Comparison of ENCODE assay signal across 22 mouse cellular contexts in the genomic region with DNA sequence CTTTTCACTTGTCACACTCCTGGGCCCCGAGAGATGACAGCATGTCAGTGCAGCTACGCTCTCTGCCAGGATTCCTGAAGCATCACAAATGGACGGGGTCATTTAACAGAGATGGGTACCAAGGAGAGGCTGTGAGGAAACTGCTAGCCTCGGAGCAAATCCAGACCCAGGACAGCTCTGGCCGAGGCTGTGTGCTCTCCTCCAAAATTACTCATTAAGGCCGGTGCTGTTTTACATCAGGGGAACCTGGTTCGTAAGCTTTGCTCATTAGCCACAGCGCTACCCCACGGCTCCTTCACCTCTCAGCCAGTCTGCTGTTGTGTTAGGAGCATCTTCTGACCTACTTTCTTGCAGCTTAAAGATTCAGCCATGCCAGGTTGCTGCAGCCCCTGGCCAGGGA.
A peak's percentile ranks its signal among the peaks of the same experiment; 100 is the strongest.
DNase-seq lines count a peak whose midpoint lies in the region; ATAC-seq and TF ChIP-seq lines count a peak whose summit lies in the region.
"Had no signal": no experiment of that assay in that cellular context is flagged by ENCODE, and none has a peak within 500 bp of the region (broad histone marks: within the 10 kb centered on the region; RNA-seq: fewer than 3 reads in every experiment).

No protein-coding gene starts in this region.

- H3K36me3 ChIP-seq in midbrain, embryonic 12.5 days: no peaks in the 10 kb centered on the region
- H3K36me3 ChIP-seq in midbrain, embryonic 10.5 days: no peaks in the 10 kb centered on the region
- no peaks in the 10 kb centered on the region for H3K36me3 ChIP-seq in hindbrain, embryonic 15.5 days
- H3K36me3 ChIP-seq in limb, embryonic 10.5 days: no peaks in the 10 kb centered on the region
- H3K36me3 ChIP-seq: embryonic facial prominence, embryonic 10.5 days; limb, embryonic 15.5 days had no signal

- no peaks in the 10 kb centered on the region for H3K9me3 ChIP-seq in midbrain, embryonic 12.5 days
- H3K9me3 ChIP-seq in midbrain, embryonic 10.5 days (replicated peaks): no peaks in the 10 kb centered on the region
- H3K9me3 ChIP-seq in hindbrain, embryonic 15.5 days: no peaks in the 10 kb centered on the region
- no peaks in the 10 kb centered on the region for H3K9me3 ChIP-seq in limb, embryonic 10.5 days (replicated peaks)
- H3K9me3 ChIP-seq: embryonic facial prominence, embryonic 10.5 days; limb, embryonic 15.5 days had no signal

- H3K4me3 ChIP-seq in midbrain, embryonic 12.5 days: no peak overlapping the region
- H3K4me3 ChIP-seq in midbrain, embryonic 10.5 days: no peak overlapping the region
- H3K4me3 ChIP-seq in cerebellum, adult 2 months (replicated peaks; ENCODE audit: insufficient read depth, low read depth, low read length): no peak overlapping the region
- H3K4me3 ChIP-seq in hindbrain, embryonic 15.5 days: no peak overlapping the region
- H3K4me3 ChIP-seq in limb, embryonic 10.5 days: no peak overlapping the region
- H3K4me3 ChIP-seq: embryonic facial prominence, embryonic 10.5 days; erythroblast, embryonic 14.5 days; heart, adult 2 months; limb, embryonic 15.5 days had no signal

- no peak for ATAC-seq in midbrain, embryonic 12.5 days (ENCODE audit: low FRiP score, low read depth)
- no peak for ATAC-seq in hindbrain, embryonic 15.5 days (ENCODE audit: low FRiP score, low read depth)
- ATAC-seq: forebrain, embryonic 16.5 days; intestine, embryonic 16.5 days had no signal

- peak overlapping the region; percentile 39; the same call in 1 of the 2 replicates for H3K27ac ChIP-seq in midbrain, embryonic 12.5 days (replicated peaks)
- H3K27ac ChIP-seq in midbrain, embryonic 10.5 days (replicated peaks): no peak overlapping the region
- no peak overlapping the region for H3K27ac ChIP-seq in cerebellum, adult 2 months (ENCODE audit: insufficient read depth, low read length)
- peak overlapping the region; percentile 60 for H3K27ac ChIP-seq in hindbrain, embryonic 15.5 days (replicated peaks)
- H3K27ac ChIP-seq in limb, embryonic 10.5 days: no peak overlapping the region
- H3K27ac ChIP-seq: embryonic facial prominence, embryonic 10.5 days; heart, adult 2 months; limb, embryonic 15.5 days had no signal

- no peak for DNase-seq in midbrain, embryonic 10.5 days (ENCODE audit: low spot score)
- DNase-seq in cerebellum, adult 2 months: peak; percentile 32 to 41
- peak; percentile 48 for DNase-seq in retina, embryonic 14.5 days (ENCODE audit: low spot score)
- DNase-seq in limb, embryonic 10.5 days (ENCODE audit: low spot score): no peak
- no peak for DNase-seq in embryo, embryonic 9.5 days (ENCODE audit: extremely low spot score)
- DNase-seq in kidney, adult 9 months: no peak
- DNase-seq: adrenal gland, adult 8-10 months; gastrocnemius, postnatal 10 days; heart, adult 2 months; heart, postnatal 10 days; kidney, postnatal 10 days; layer of hippocampus, adult 9-11 months; lung, adult 18-20 months; lung, postnatal 4 days; right cerebral cortex, postnatal 25 days had no signal

- no peak for TF ChIP-seq CTCF in cerebellum, adult 2 months (IDR thresholded peaks at IDR 0.05; ENCODE audit: borderline replicate concordance, insufficient read depth, low read depth, low read length)

- no peak for TF ChIP-seq POLR2A in cerebellum, adult 2 months (IDR thresholded peaks at IDR 0.05; ENCODE audit: borderline replicate concordance, insufficient read depth, low read length)

- 69% methylated on average over 9 of the region's 9 CpGs for WGBS in midbrain, embryonic 12.5 days
- 84% methylated on average over 9 of the region's 9 CpGs for WGBS in midbrain, embryonic 10.5 days
- 20% methylated on average over 9 of the region's 9 CpGs for WGBS in cerebellum, adult 2 months
- 50% methylated on average over 9 of the region's 9 CpGs for WGBS in hindbrain, embryonic 15.5 days
- 74% methylated on average over 9 of the region's 9 CpGs for WGBS in limb, embryonic 10.5 days

- no peak overlapping the region for H3K4me2 ChIP-seq in midbrain, embryonic 12.5 days (replicated peaks)
- H3K4me2 ChIP-seq in hindbrain, embryonic 15.5 days: no peak overlapping the region
- H3K4me2 ChIP-seq: limb, embryonic 15.5 days had no signal

- no peaks in the 10 kb centered on the region for H3K27me3 ChIP-seq in midbrain, embryonic 12.5 days
- no peaks in the 10 kb centered on the region for H3K27me3 ChIP-seq in midbrain, embryonic 10.5 days (ENCODE audit: low read depth, poor library complexity, severe bottlenecking)
- H3K27me3 ChIP-seq in cerebellum, adult 2 months (ENCODE audit: control insufficient read depth, insufficient read depth, low read length): no peaks in the 10 kb centered on the region
- no peaks in the 10 kb centered on the region for H3K27me3 ChIP-seq in hindbrain, embryonic 15.5 days
- no peaks in the 10 kb centered on the region for H3K27me3 ChIP-seq in limb, embryonic 10.5 days (ENCODE audit: low read depth, poor library complexity, severe bottlenecking)
- H3K27me3 ChIP-seq: limb, embryonic 15.5 days had no signal

- no peak overlapping the region for H3K9ac ChIP-seq in midbrain, embryonic 12.5 days (replicated peaks)
- H3K9ac ChIP-seq in hindbrain, embryonic 15.5 days: no peak overlapping the region
- H3K9ac ChIP-seq: limb, embryonic 15.5 days had no signal

- H3K4me1 ChIP-seq in midbrain, embryonic 12.5 days: peaks cover 17% of the 10 kb centered on the region
- H3K4me1 ChIP-seq in midbrain, embryonic 10.5 days: peaks cover 21% of the 10 kb centered on the region
- peaks cover 9% of the 10 kb centered on the region; the same call in 1 of the 2 replicates for H3K4me1 ChIP-seq in cerebellum, adult 2 months (ENCODE audit: control insufficient read depth, insufficient read depth, low read length)
- peaks cover 35% of the 10 kb centered on the region for H3K4me1 ChIP-seq in hindbrain, embryonic 15.5 days (replicated peaks)
- 0 out of 2 replicates have a peak, but pooled peaks cover 6% of the 10 kb centered on the region for H3K4me1 ChIP-seq in limb, embryonic 10.5 days
- H3K4me1 ChIP-seq: embryonic facial prominence, embryonic 10.5 days; limb, embryonic 15.5 days had no signal

Comparison
In these comparisons a context has a peak if more than half of its experiments do, and no peak if none do; other contexts are left out.
1. H3K27ac ChIP-seq: peak in midbrain, embryonic 12.5 days (single experiment) and hindbrain, embryonic 15.5 days (single experiment); none in midbrain, embryonic 10.5 days (single experiment), cerebellum, adult 2 months (single experiment) and limb, embryonic 10.5 days (single experiment).
2. DNase-seq: peak in cerebellum, adult 2 months (2 of 2) and retina, embryonic 14.5 days (single experiment); none in midbrain, embryonic 10.5 days (single experiment), limb, embryonic 10.5 days (single experiment), embryo, embryonic 9.5 days (single experiment) and kidney, adult 9 months (single experiment).